Mouse (Mus musculus): ENCODE measurements around the gene Acadm. TPM values are rescaled to one million over a fixed set of nuclear protein-coding genes. Genes with fewer than 3 reads are reported as not detected.

The Acadm gene
- total RNA-seq, 2 experiments from 2014 or later, result 25.6 TPM

DNA sequence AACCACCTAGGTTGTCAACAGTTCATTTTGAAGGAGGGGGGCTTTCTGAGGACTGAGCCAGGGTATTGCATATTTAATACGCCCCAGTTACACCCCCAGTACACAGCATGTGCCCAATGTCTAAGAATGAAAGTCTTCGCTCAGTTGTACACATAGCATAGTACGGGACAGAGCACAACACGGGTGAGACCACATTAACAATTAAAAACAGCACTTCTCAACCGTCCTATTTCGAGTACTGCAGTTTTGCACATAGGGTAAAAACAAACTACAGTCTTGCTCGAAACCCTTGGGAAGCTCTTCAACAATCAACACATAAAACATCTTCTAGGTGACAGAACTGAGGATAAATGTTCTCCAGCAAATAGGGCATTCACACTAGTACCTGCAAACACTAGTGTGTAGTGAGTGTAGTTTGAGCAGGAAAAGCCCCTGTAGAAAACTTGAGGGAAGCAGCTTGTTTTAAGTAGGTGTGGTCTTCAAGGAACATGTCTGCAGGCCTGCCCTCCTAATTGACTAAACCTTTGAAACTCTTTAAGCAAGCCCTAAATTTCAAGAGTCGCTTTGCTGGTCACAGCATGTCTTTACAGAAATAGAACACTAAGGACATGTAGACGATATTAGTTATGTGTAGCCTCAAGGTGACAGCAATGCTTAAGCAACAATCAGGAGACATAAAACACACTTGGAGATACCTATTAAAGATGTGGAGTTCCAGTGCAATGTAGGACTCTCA, 38.1 kb downstream of the Acadm start, which contains the start of gene Msh4:
TSS of gene Msh4 (minus strand) at position 3 of the 736 bp plus-strand sequence.
- no peak for ATAC-seq (replicated peaks; ENCODE audit: low FRiP score, poor library complexity, severe bottlenecking)

DNA sequence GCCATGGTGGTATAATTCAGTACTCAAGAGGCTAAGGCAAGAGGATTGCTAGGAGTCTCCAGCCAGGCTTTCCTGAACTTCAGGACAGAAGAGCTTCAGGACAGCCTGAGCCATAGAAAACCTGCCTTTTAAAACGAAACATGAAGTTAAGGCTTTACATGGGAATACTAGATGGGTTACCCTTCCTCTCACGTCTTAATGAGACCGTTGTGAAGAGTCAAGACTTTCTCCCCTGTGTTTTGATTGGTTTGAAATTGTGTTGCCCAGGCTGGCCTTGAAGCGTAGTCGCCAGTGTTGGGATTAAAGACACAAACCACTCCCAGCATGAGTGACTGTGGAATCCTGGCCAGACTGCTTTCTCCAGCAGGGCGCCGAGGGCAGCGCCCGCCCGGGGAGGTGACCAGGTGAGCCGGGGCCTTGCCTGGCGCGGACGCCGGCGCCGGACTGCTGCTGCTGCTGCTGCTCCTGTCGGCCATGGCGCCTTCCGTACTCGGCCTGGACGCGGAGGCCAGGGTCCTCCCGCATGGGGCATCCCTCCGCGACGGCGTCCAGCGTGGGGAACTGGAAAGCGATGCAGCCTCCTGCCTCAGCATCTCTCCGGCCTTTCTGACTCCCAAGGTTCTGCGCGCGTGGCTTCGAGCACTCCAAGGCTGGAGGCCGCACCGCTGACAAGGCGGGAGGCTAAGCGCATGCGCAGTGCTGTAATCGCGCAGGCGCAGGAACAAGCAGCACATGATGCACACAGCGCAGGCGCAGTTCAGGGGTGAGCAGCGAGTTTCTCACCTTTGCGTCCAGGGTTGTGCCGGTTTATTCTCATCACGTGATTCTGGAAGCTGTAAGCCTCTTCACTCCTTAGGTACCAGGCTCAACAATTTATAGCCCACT, 38.9 kb downstream of the Acadm start:
- no peak for ATAC-seq (replicated peaks; ENCODE audit: low FRiP score, poor library complexity, severe bottlenecking)

DNA sequence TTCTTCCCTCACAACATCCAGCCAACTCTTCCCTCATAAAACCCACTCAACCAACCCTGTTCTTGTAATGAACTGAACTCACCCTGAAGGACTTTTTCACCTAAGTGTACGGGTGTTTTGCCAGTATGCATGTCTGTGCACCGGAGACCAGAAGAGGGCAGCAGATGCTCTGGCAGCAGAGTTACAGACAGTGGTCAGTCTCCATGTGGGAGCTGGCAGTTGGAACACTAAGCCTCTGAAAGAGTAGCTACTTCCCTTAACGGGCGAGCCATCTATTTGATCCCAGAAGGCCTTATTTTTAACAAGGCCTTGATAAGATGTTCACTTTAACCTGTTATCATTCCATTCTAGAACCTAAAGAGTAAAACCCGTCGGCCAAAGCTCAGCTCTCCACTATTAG, 39.8 kb downstream of the Acadm start:
- peak; percentile 69; the same call in 1 of the 2 replicates for ATAC-seq (replicated peaks; ENCODE audit: low FRiP score, poor library complexity, severe bottlenecking)

DNA sequence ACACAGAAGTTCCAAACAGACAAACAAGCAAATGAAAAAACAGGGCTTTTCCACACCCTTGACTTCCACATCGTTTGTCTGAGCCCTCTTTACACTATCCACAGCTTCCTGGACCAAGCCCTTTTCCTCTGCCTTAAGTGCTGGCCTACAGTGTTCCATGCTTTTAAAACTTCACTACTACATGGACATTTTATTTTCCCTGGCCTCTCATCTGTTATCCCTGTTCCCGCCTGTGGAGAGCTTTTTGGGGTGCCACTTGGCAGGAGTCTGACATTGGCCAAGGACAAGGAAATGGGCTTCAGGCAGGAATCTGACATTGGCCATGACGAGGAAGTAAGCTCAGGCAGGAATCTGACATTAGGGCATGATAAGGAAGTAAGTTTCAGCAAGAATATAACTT, 41.8 kb downstream of the Acadm start:
- no peak for ATAC-seq (replicated peaks; ENCODE audit: low FRiP score, poor library complexity, severe bottlenecking)

DNA sequence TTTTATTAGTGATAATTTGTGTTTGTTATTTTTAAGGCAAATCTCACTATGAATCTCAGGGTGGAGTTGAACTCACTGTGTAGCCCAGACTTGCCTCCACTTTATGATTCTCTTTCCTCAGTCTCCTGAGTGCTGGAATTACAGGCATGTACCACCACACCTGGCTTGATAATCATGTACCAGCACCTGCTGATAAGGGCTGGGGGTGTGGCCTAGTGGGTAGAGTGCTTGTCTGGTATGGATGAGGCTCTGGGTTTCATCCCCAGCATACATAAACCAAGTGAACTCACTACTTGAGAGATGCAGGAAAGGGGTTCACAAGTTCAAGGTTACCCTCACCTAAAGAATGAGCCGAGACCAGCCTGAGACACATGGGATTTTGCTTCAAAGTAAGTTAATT, 42.5 kb downstream of the Acadm start:
- 0 out of 2 replicates have a peak, but pooled peaks have one; percentile 12 for ATAC-seq (replicated peaks; ENCODE audit: low FRiP score, poor library complexity, severe bottlenecking)

DNA sequence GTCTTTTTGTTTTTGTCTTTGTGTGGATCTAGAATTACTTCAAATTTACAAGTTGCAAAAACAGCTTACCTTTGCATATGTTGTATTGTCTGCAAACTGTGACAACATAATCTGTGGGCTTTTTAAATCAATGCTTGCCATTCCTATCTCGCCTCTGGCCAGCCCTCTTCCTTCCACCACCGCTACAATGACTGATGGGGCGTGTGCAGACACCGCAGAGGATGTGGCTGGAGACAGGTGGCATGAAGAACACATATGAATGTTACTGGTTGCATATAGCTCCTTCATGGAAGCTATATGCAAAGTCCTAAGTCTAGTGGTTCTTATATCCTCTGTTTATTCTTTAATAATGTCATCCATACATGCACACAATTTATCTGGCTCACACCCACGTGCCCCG, 47.2 kb downstream of the Acadm start:
- no peak for ATAC-seq (replicated peaks; ENCODE audit: low FRiP score, poor library complexity, severe bottlenecking)

DNA sequence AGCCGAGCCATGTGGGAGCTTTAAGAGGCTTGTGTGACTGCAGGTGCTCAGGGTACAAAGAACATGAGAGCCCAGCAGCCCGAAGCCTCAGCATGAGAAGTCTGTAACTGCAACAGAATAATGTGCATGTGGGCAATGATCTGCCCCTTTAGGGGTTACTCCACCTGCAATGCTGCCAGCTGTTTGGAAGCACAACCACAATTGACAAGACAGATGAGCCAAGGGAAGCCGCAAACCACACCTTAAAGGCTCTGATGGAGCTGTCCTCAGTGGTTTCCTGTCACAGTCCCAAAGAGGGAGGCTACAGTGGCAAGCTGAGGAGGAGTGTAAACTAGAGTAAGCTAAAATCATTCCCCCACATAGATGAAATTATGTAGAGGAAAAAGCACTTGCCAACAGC, 49.0 kb downstream of the Acadm start:
- no peak for ATAC-seq (replicated peaks; ENCODE audit: low FRiP score, poor library complexity, severe bottlenecking)

DNA sequence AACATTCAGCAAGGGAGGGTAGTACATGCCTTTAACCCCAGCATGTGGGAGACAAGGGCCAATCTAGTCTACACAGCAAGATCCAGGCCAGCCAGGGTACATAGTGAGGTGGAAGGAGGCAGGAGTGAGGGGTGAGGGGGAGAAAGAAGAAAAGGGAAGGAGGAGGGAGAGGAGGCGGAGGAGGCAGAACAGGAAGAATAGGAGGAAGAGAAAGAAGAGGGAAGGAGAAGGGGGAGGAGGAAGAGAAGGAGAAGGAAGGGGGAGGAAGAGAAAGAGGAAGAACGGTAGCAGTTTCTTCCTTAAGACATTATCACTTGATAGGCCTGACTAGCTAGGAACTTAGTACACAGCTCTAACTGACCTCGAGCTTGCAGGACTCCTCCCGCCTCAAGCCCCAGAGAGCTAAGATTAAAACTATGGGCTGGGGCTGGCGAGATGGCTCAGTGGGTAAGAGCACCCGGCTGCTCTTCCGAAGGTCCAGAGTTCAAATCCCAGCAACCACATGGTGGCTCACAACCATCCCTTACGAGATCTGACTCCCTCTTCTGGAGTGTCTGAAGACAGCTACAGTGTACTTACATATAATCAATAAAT, 55.1 kb downstream of the Acadm start:
- ATAC-seq (replicated peaks; ENCODE audit: low FRiP score, poor library complexity, severe bottlenecking), result no peak

DNA sequence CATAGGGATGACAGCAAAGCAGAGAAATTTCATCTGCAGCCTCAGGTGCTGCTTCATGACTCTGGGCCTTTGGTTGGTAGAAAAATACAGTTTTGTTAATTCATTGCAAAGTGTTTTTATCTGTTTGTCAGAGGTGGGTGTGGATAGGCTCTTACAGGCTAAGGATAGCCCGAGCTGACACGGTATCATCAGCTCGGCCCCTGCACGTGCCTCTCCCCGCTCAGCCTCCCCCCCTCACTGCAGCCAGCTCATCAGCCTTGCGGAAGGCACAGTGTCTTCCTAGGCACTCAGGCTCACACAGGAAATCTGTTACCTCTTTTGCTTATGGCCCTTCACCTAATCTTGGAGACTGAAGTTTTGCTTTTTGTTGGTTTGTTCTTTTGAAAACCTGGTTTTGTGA, 56.3 kb downstream of the Acadm start:
- ATAC-seq (replicated peaks; ENCODE audit: low FRiP score, poor library complexity, severe bottlenecking), result no peak; the same call in 1 of the 2 replicates

DNA sequence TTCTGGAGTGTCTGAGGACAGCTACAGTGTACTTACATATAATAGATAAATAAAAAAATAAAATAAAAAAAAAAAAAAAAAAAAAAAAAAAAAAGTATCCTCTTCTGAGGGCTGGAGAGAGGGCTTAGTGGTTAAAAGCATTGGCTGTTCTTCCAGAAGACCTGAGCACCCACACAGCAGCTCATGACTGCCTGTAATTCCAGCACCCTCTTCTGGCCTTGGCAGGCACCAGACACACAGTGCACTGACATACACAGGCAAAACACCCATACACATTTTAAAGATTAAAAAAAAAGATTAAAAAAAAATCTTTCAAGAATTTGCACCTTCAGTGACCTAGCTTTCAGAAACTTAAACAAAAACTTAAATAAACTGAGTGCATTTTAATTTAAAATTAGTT, 58.1 kb downstream of the Acadm start:
- ATAC-seq (replicated peaks; ENCODE audit: low FRiP score, poor library complexity, severe bottlenecking), result no peak

Other genes with a start within 250 kb of the Acadm start
- gene St6galnac3, start 219.5 kb downstream of the Acadm start, total RNA-seq (2015; ENCODE audit: low replicate concordance), result 6.7 and 11.0 TPM in 2 replicates
- gene St6galnac3, start 219.5 kb downstream of the Acadm start, total RNA-seq (2017; ENCODE audit: low replicate concordance), result 3.7 and 6.6 TPM in 2 replicates
- not detected in 2 replicates for gene Asb17, start 100.4 kb downstream of the Acadm start, total RNA-seq (2015; ENCODE audit: low replicate concordance)
- 0.77 and 0.84 TPM in 2 replicates for gene Asb17, start 100.4 kb downstream of the Acadm start, total RNA-seq (2017; ENCODE audit: low replicate concordance)
- 1.7 TPM in 1 of 2 replicates, not detected in the other for gene Msh4, start 38.5 kb downstream of the Acadm start, total RNA-seq (2015; ENCODE audit: low replicate concordance)
- 1.4 TPM in 1 of 2 replicates, not detected in the other for gene Msh4, start 38.5 kb downstream of the Acadm start, total RNA-seq (2017; ENCODE audit: low replicate concordance)
- 46.4 and 64.4 TPM in 2 replicates for gene Rabggtb, start 31.6 kb downstream of the Acadm start, total RNA-seq (2015; ENCODE audit: low replicate concordance)
- gene Rabggtb, start 31.6 kb downstream of the Acadm start, total RNA-seq (2017; ENCODE audit: low replicate concordance), result 52.9 and 60.9 TPM in 2 replicates
- gene Slc44a5, start 28.8 kb upstream of the Acadm start, total RNA-seq (2015; ENCODE audit: low replicate concordance), result not detected in 2 replicates
- gene Slc44a5, start 28.8 kb upstream of the Acadm start, total RNA-seq (2017; ENCODE audit: low replicate concordance), result not detected in 2 replicates